Mouse (Mus musculus) kidney, adult 8-10 months (tissue): ENCODE data around the gene Olr1.
"Not testable (repeated sequence)": the region's sequence is repeated elsewhere in the genome, so short reads cannot be mapped to it uniquely, and the experiment has no call there.

Experiments used
- DNase-seq, 2 experiments: peaks; one replicate each; pipeline ENCODE4 v3.0.0; 2022

Gene Olr1

GRCm38 (mm10) chr6:129512367-129512766 is 5.4 kb upstream of the Olr1 start, which contains the start of gene Tmem52b:
Gene Tmem52b, plus strand, starts transcription at chr6:129512555.
- DNase-seq = peak; percentile 39 to 72

GRCm38 (mm10) chr6:129510120-129510911 is 3.4 kb upstream of the Olr1 start:
- DNase-seq = peak; percentile 50 to 80

GRCm38 (mm10) chr6:129503471-129503870 is 3.5 kb downstream of the Olr1 start:
- no peak for DNase-seq

GRCm38 (mm10) chr6:129499516-129499915 is 7.4 kb downstream of the Olr1 start:
- DNase-seq = not testable (repeated sequence)

- DNase-seq = no peak
Measured at GRCm38 (mm10) chr6:129497345-129498218, 9.4 kb downstream of the Olr1 start.

GRCm38 (mm10) chr6:129494924-129495323 is 12.0 kb downstream of the Olr1 start:
- DNase-seq = no peak

- DNase-seq = no peak
Measured at GRCm38 (mm10) chr6:129480089-129480958, 26.6 kb downstream of the Olr1 start.

GRCm38 (mm10) chr6:129476404-129477126 is 30.4 kb downstream of the Olr1 start:
- peak; percentile 19 to 39 for DNase-seq

- no peak for DNase-seq
Measured at GRCm38 (mm10) chr6:129472627-129473026, 34.3 kb downstream of the Olr1 start.

- DNase-seq = no peak
Measured at GRCm38 (mm10) chr6:129471386-129471785, 35.6 kb downstream of the Olr1 start.

- peak; percentile 50 to 51 for DNase-seq
Measured at GRCm38 (mm10) chr6:129451411-129452039, 55.4 kb downstream of the Olr1 start, which contains the start of gene Clec1a. Gene Clec1a, minus strand, starts transcription at chr6:129452000.

- DNase-seq = no peak
Measured at GRCm38 (mm10) chr6:129449743-129450142, 57.2 kb downstream of the Olr1 start.

GRCm38 (mm10) chr6:129438033-129438432 is 68.9 kb downstream of the Olr1 start:
- DNase-seq = no peak

GRCm38 (mm10) chr6:129436025-129436424 is 70.9 kb downstream of the Olr1 start:
- no peak for DNase-seq
